Mouse (Mus musculus): ENCODE measurements around the gene Prpf31. TPM values are rescaled to one million over a fixed set of nuclear protein-coding genes. Genes with fewer than 3 reads are reported as not detected.
"Not testable (repeated sequence)": the region's sequence is repeated elsewhere in the genome, so short reads cannot be mapped to it uniquely, and the experiment has no call there.

The Prpf31 gene
- 10 to 100 TPM; 20.8 to 22.1 TPM for total RNA-seq (2021)
- long read RNA-seq, experiment 1, transcript Prpf31-201 (14 exons, 3,144 nt): major isoform, 23 of 30 reads
- long read RNA-seq, experiment 1, partial matches to known transcripts: 3 of 30 reads
- long read RNA-seq, experiment 1, other reads (novel, unspliced or antisense): 2 of 30 reads
- long read RNA-seq, experiment 2, transcript Prpf31-205 (3 exons, 827 nt): minor isoform, 5 of 34 reads
- long read RNA-seq, experiment 2, transcript Prpf31-201 (14 exons, 3,144 nt): major isoform, 25 of 34 reads
- long read RNA-seq, experiment 2, partial matches to known transcripts: 2 of 34 reads
- long read RNA-seq, experiment 2, other reads (novel, unspliced or antisense): 2 of 34 reads

DNA sequence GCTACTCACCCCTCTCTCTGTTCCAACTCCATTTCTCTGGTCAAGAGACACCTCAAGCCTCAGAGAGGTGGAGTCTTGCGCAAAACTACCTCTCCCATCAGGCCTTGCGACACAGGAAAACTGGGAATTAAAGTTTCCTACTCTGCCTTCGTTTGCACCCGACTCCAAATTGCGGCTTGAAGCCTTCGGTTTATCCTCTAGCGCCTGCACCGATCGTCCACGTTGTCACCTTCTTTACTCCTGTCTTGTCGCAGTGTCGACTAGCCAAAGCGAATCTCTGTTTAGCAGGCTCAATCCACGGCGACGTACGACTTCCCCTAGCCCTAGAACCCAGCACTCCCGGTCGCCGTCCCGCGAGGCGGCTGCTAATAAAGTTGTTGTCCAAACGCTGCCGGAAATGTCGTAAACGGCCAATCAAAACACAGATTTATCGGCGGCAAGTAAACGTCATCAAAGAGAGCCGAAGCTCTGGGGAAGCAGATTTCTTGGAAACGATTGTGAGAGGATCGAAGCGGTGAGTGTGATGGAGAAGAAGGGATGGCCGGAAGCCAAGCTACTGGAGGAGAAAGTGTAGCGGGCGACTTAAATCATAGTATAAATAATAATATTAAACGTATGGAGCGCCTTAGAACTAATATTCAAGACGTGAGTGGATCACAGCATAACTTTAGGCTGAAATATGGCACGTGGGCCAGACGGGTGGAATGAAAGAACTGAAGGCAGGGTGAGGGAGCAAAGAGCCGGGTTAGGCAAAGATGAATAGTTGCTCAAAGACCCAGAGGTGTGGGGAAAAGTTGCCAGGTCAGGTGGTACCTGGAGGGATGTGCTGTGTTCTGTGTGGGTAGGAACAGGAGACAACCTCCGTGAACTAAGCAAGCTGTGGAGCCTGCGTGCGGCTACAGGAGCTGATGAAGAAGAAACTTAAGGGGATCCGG lies at the start of gene Prpf31, which contains the start of gene Tfpt:
Gene Prpf31 (plus strand): TSS at position 443 of the 935 bp plus-strand sequence.
Gene Tfpt (minus strand): TSS at position 387 of the 935 bp plus-strand sequence.
- peak; percentile 93 for DNase-seq
- intact Hi-C loops (cut with DNase I): loop anchor here (5.0 kb wide), 1 partner anchor 62 kb away; the partner anchor contains the start of genes Mboat7 and Tsen34
- no peak for TF ChIP-seq CTCF (IDR thresholded peaks at IDR 0.05)
- peak within 1 kb of the TSS; percentile 90 for H3K4me3 ChIP-seq
- H3K27ac ChIP-seq: peak within 1 kb of the TSS; percentile 99

DNA sequence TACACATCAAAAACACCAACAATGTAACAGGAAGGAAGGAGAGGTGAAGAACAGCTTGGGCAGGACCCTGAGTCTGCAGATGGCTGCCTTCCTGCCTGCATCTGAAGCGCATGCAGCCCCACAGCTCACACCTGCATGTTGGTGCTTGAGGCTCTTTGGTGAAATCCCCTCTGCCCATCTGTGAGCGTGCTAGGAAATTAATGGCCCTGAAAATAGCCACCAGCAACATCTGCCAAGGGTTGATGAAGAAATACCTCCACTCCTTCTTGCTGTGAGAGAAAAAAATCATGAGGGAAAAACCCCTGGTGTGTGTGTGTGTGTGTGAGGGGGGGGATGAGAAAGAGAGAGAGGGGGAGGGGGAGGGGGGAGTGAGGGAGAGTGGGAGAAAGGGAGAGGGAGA lies 49.8 kb upstream of the Prpf31 start:
- no peak for TF ChIP-seq CTCF (IDR thresholded peaks at IDR 0.05)

GRCm38 (mm10) chr7:3585763-3586162 lies 44.0 kb upstream of the Prpf31 start:
- H3K27ac ChIP-seq: no peak overlapping the region
- no peak for TF ChIP-seq CTCF (IDR thresholded peaks at IDR 0.05)
- intact Hi-C loops (cut with DNase I): no loop called here

More for the DNA sequence above, 49.8 kb upstream of the Prpf31 start:
- intact Hi-C loops (cut with DNase I): no loop called here
- DNase-seq: no peak
- Histone ChIP-seq H3K27ac (no peak overlapping the region), H3K4me3 (no peak overlapping the region)

GRCm38 (mm10) chr7:3586255-3586654 lies 43.5 kb upstream of the Prpf31 start:
- no peak for TF ChIP-seq CTCF (IDR thresholded peaks at IDR 0.05)
- DNase-seq: no peak
- Histone ChIP-seq H3K4me3 (no peak overlapping the region), H3K27ac (no peak overlapping the region)
- intact Hi-C loops (cut with DNase I): no loop called here

More at GRCm38 (mm10) chr7:3585763-3586162, 44.0 kb upstream of the Prpf31 start:
- DNase-seq: no peak
- H3K4me3 ChIP-seq: no peak overlapping the region

- no peak overlapping the region for H3K27ac ChIP-seq
- no peak for TF ChIP-seq CTCF (IDR thresholded peaks at IDR 0.05)
- no peak overlapping the region for H3K4me3 ChIP-seq
- intact Hi-C loops (cut with DNase I): no loop called here
- DNase-seq: no peak
Measured at GRCm38 (mm10) chr7:3587292-3587691, 42.5 kb upstream of the Prpf31 start.

DNA sequence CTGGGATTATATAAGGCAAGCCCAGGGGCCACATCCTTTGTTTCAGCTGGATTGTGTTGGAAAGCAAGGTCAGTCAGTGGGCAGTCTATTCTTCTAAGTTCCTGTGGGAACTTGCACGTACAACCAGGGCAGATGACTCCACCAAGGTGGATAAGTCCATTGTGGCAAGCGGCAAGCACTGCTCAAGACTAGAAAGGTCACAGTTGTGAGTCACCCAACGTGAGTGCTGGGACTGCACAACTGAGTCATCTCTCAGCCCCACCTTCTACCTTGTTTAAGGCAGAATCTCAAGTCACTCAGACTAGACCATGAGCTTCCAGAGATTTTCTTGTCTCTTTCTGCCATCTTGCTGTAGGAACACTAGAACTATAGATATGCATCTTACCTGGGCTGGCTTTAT lies 39.2 kb upstream of the Prpf31 start:
- H3K27ac ChIP-seq: no peak overlapping the region
- H3K4me3 ChIP-seq: no peak overlapping the region
- intact Hi-C loops (cut with DNase I): no loop called here
- DNase-seq: no peak
- no peak for TF ChIP-seq CTCF (IDR thresholded peaks at IDR 0.05)

DNA sequence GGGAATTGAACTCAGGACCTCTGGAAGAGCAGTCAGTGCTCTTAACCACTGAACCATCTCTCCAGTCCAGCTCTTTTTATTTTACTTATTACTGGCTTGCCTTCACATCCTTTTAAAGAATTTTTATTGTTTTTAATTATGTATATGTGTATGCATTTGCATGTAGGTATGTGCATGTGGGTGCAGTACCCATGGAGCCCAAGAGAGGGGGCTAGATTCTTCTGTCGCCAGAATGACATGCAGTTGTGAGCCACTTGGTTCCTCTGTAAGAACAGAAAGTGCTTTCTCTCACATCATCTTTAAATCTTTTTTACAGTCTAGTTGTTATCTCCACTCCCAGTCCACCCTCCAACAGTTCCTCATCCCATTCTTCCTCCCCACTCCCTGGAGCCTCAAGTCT lies 38.3 kb upstream of the Prpf31 start:
- no peak; the same call in 1 of the 2 replicates for TF ChIP-seq CTCF (IDR thresholded peaks at IDR 0.05)
- no peak overlapping the region for H3K4me3 ChIP-seq
- H3K27ac ChIP-seq: no peak overlapping the region
- DNase-seq: no peak
- intact Hi-C loops (cut with DNase I): no loop called here

DNA sequence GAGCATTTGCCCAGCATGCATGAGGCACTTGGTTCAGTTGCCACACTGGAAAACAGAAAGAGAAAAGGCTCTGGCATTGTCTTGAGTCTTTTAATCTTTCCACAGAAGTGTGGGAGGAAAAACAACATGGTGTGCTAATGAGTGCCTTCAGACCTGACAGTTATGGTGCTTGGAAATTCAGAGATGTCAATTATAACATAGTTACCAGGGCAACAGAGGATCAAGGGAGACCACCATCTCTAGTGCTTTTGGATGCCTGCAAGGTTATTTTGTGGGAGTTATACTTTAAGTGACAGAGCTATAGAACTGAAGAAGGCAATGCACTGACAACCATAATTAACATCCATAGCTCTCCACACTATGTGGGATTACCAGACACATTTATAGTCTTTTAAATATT lies 35.9 kb upstream of the Prpf31 start:
- intact Hi-C loops (cut with DNase I): no loop called here
- TF ChIP-seq CTCF (IDR thresholded peaks at IDR 0.05): no peak
- no peak for DNase-seq

DNA sequence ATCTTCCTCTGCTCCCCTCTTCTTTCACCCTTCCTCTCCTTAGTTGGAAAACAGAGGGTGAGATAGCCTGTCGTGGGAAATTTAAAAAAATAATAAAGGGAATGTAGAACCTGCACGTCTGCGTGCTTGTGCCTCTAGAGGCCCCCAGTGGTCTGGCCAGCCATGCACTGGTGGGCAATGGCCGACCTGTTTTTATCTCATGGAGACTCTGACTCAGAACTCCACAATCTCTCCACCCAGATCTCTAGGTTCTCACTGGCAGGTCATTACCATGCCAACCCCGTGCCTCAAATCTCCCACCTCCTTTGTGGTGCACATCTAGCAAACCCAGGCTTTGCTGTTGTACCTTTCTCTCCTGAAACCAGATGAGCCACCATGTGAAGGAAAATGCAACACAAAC lies 35.1 kb upstream of the Prpf31 start:
- intact Hi-C loops (cut with DNase I): no loop called here
- Histone ChIP-seq H3K27ac (no peak overlapping the region), H3K4me3 (no peak overlapping the region)
- no peak for DNase-seq
- TF ChIP-seq CTCF (IDR thresholded peaks at IDR 0.05): no peak

More for the DNA sequence above, 35.9 kb upstream of the Prpf31 start:
- no peak overlapping the region for H3K27ac ChIP-seq
- no peak overlapping the region for H3K4me3 ChIP-seq

DNA sequence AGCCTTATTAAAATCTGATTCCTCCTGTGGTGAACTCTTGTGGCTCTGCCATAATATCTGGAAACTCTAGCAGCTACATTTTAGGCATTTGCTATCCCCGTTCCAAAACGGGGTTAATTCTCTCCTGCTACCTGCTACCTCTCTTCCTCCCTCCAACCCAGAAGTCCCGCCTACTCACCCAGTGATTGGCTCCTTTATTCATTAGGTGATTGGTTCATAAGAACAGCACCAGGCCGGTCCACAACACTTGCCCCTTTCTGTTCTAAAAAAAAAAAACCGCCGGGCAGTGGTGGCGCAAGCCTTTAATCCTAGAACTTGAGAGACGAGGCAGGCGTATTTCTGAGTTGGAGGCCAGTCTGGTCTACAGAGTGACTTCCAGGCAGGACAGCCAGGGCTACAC lies 34.6 kb upstream of the Prpf31 start:
- Histone ChIP-seq H3K4me3 (no peak overlapping the region), H3K27ac (no peak overlapping the region)
- no peak for DNase-seq
- intact Hi-C loops (cut with DNase I): no loop called here
- no peak for TF ChIP-seq CTCF (IDR thresholded peaks at IDR 0.05)

- intact Hi-C loops (cut with DNase I); DNase-seq; H3K27ac ChIP-seq; H3K4me3 ChIP-seq: not testable (repeated sequence)
Measured at GRCm38 (mm10) chr7:3597755-3598154, 32.0 kb upstream of the Prpf31 start.

DNA sequence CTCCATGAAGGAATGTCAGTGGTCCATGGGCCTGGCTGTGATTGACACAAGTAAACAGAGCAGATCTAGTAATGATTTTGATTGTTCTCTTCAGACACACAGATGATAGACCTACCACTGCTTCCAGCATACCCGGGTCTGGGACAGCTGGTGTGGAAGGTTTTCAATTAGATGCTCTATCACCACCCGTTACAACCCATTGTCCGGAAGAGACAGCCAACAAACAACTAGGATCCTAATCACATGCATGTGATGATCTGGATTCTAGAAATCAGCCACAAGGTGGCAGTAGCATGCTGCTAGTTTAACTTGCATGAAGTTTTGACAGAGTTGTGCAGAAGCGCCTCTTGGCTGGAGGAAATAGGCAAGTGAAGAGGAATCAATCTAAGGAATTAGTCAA lies 28.7 kb upstream of the Prpf31 start:
- Histone ChIP-seq H3K4me3 (no peak overlapping the region), H3K27ac (no peak overlapping the region)
- intact Hi-C loops (cut with DNase I): no loop called here
- peak; percentile 84 for TF ChIP-seq CTCF (IDR thresholded peaks at IDR 0.05)
- peak; percentile 57 for DNase-seq

- Histone ChIP-seq H3K27ac (no peak overlapping the region), H3K4me3 (no peak overlapping the region)
- TF ChIP-seq CTCF (IDR thresholded peaks at IDR 0.05): peak; percentile 56
- intact Hi-C loops (cut with DNase I): no loop called here
- no peak for DNase-seq
Measured at GRCm38 (mm10) chr7:3606798-3607197, 23.0 kb upstream of the Prpf31 start.
